Mouse (Mus musculus): ENCODE data around the gene Gpr4.

The Gpr4 gene

GRCm38 (mm10) chr7:19211996-19212755 lies at the start of gene Gpr4:
Gene Gpr4 (plus strand): TSS chr7:19212538.
- DNase-seq: no peak

- no peak for DNase-seq
Measured at GRCm38 (mm10) chr7:19162928-19163327, 49.4 kb upstream of the Gpr4 start.

- DNase-seq: no peak
Measured at GRCm38 (mm10) chr7:19163752-19164151, 48.6 kb upstream of the Gpr4 start.

- no peak for DNase-seq
Measured at GRCm38 (mm10) chr7:19164189-19164588, 48.1 kb upstream of the Gpr4 start.

- no peak for DNase-seq
Measured at GRCm38 (mm10) chr7:19164978-19165377, 47.4 kb upstream of the Gpr4 start.

- DNase-seq: no peak
Measured at GRCm38 (mm10) chr7:19165656-19166423, 46.5 kb upstream of the Gpr4 start, which contains the start of gene Gipr. Gene Gipr (minus strand): TSS chr7:19166127.

- no peak for DNase-seq
Measured at GRCm38 (mm10) chr7:19166990-19167389, 45.3 kb upstream of the Gpr4 start.

GRCm38 (mm10) chr7:19169506-19169905 lies 42.8 kb upstream of the Gpr4 start:
- no peak for DNase-seq

GRCm38 (mm10) chr7:19170142-19170541 lies 42.2 kb upstream of the Gpr4 start:
- DNase-seq: no peak

GRCm38 (mm10) chr7:19171831-19172230 lies 40.5 kb upstream of the Gpr4 start:
- no peak for DNase-seq

GRCm38 (mm10) chr7:19172874-19173273 lies 39.5 kb upstream of the Gpr4 start:
- peak; percentile 71 for DNase-seq

GRCm38 (mm10) chr7:19175708-19176515 lies 36.4 kb upstream of the Gpr4 start, which contains the start of gene Eml2:
Gene Eml2 (plus strand): TSS chr7:19176421.
- DNase-seq: peak; percentile 86

- DNase-seq: no peak
Measured at GRCm38 (mm10) chr7:19176516-19176947, 35.8 kb upstream of the Gpr4 start.

- no peak for DNase-seq
Measured at GRCm38 (mm10) chr7:19177216-19177615, 35.1 kb upstream of the Gpr4 start.

GRCm38 (mm10) chr7:19178035-19178434 lies 34.3 kb upstream of the Gpr4 start:
- peak; percentile 55 for DNase-seq

- DNase-seq: peak; percentile 81
Measured at GRCm38 (mm10) chr7:19178443-19179092, 33.8 kb upstream of the Gpr4 start.

- DNase-seq: peak; percentile 51
Measured at GRCm38 (mm10) chr7:19179173-19179572, 33.2 kb upstream of the Gpr4 start.

- DNase-seq: no peak
Measured at GRCm38 (mm10) chr7:19179936-19180335, 32.4 kb upstream of the Gpr4 start.

GRCm38 (mm10) chr7:19180862-19181429 lies 31.4 kb upstream of the Gpr4 start:
- DNase-seq: no peak

GRCm38 (mm10) chr7:19184250-19184649 lies 28.1 kb upstream of the Gpr4 start:
- DNase-seq: no peak

GRCm38 (mm10) chr7:19184758-19185157 lies 27.6 kb upstream of the Gpr4 start:
- no peak for DNase-seq

GRCm38 (mm10) chr7:19194676-19195075 lies 17.7 kb upstream of the Gpr4 start:
- no peak for DNase-seq
